Mouse (Mus musculus) heart, embryonic 12.5 days (tissue): ENCODE measurements around the gene Sox18. TPM values are rescaled to one million over a fixed set of nuclear protein-coding genes. Genes with fewer than 3 reads are reported as not detected.

ENCODE experiments used
- ATAC-seq: fragments of 200-750 bp; cut with Nextera tagmentation; 2 replicates; pipeline ENCODE4 v1.8.0; 2017; ENCODE audit warnings: moderate TSS enrichment, moderate library complexity; ENCODE audit not compliant: insufficient number of reproducible peaks, low FRiP score
- H3K27ac ChIP-seq: fragments of 300-500 bp; sonication (generic); 2 replicates; pipeline ENCODE4 v1.5.1; 2016; ENCODE audit warnings: mild to moderate bottlenecking, moderate library complexity; ENCODE audit not compliant: poor library complexity, severe bottlenecking
- H3K27me3 ChIP-seq: fragments of 300-500 bp; sonication (generic); replicated peaks from 2 replicates; pipeline ENCODE4 v1.6.1; 2016; ENCODE audit warnings: mild to moderate bottlenecking, moderate library complexity
- H3K36me3 ChIP-seq: fragments of 300-500 bp; sonication (generic); 2 replicates; pipeline ENCODE4 v1.6.1; 2016; ENCODE audit warnings: mild to moderate bottlenecking, moderate library complexity
- H3K4me1 ChIP-seq: fragments of 300-500 bp; sonication (generic); replicated peaks from 2 replicates; pipeline ENCODE4 v1.6.1; 2016; ENCODE audit warnings: mild to moderate bottlenecking
- H3K4me2 ChIP-seq: fragments of 300-500 bp; sonication (generic); 2 replicates; pipeline ENCODE4 v1.6.1; 2016; ENCODE audit warnings: mild to moderate bottlenecking, moderate library complexity
- H3K4me3 ChIP-seq: fragments of 300-500 bp; sonication (generic); 2 replicates; pipeline ENCODE4 v1.5.1; 2016; ENCODE audit warnings: mild to moderate bottlenecking
- H3K9ac ChIP-seq: fragments of 300-500 bp; sonication (generic); 2 replicates; pipeline ENCODE4 v1.6.1; 2016; ENCODE audit warnings: mild to moderate bottlenecking, moderate library complexity
- H3K9me3 ChIP-seq: fragments of 300-500 bp; sonication (generic); replicated peaks from 2 replicates; pipeline ENCODE4 v1.6.1; 2016; ENCODE audit warnings: mild to moderate bottlenecking, moderate library complexity
- WGBS: fragments of 180-500 bp; shearing (Covaris S2); methylation state at CpG from one replicate; pipeline ENCODE4 v1.1.7; 2016; 5-methylcytosine and 5-hydroxymethylcytosine counted together
- polyA plus RNA-seq: library from polyadenylated mRNA; unstranded; fragments of >200 nt; fragmentation: Nextera tagmentation; extraction: Ambion mirVana; gene quantifications from 2 replicates; pipeline ENCODE4 v1.2.1, GENCODE M21; 2016

The Sox18 gene
- polyA plus RNA-seq: 24.7 and 26.3 TPM in 2 replicates

GRCm38 (mm10) chr2:181671326-181671725, at the start of gene Sox18:
TSS of gene Sox18 (minus strand) at chr2:181671640.
- ATAC-seq: peak; percentile 51
- Histone ChIP-seq H3K9ac (peak within 1 kb of the TSS; percentile 70), H3K36me3 (no peaks in the 10 kb centered on the region), H3K4me1 (peaks cover 34% of the 10 kb centered on the region), H3K9me3 (no peaks in the 10 kb centered on the region; the same call in 1 of the 2 replicates), H3K4me2 (peak within 1 kb of the TSS; percentile 85), H3K4me3 (peak within 1 kb of the TSS; percentile 59), H3K27ac (peak within 1 kb of the TSS; percentile 62), H3K27me3 (peaks cover 78% of the 10 kb centered on the region)
- whole genome bisulfite sequencing: under 1% methylated on average over 41 of the region's 43 CpGs

GRCm38 (mm10) chr2:181721200-181721599, 49.8 kb upstream of the Sox18 start:
- no peaks in the 10 kb centered on the region for H3K27me3 ChIP-seq
- H3K4me1 ChIP-seq: peaks cover 4% of the 10 kb centered on the region
- no peak overlapping the region for H3K4me3 ChIP-seq
- ATAC-seq: no peak
- no peak overlapping the region for H3K4me2 ChIP-seq
- H3K36me3 ChIP-seq: peaks cover 6% of the 10 kb centered on the region
- H3K9me3 ChIP-seq: no peaks in the 10 kb centered on the region
- H3K27ac ChIP-seq: no peak overlapping the region
- no peak overlapping the region for H3K9ac ChIP-seq

DNA sequence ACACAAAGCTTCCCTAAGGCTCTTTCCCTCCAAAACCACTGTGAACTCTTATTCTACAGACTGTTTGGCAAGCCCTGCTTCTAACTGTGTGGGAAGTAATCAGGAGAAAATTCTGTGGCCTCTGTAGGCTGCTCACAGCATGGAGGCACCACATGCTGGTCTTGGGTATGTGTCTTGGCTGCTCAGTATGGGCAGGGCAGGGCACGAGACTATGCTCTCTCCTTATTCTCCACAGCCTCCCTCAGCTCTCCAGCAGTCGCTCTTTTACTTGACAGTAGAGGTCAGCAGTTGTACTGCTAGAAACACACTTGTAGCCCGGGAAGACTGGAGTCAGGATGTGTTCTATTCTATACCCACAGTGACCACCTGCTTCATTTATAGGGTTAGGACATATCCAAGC, 48.6 kb upstream of the Sox18 start:
- H3K27ac ChIP-seq: no peak overlapping the region
- no peaks in the 10 kb centered on the region for H3K9me3 ChIP-seq
- H3K27me3 ChIP-seq: no peaks in the 10 kb centered on the region
- H3K4me1 ChIP-seq: peaks cover 12% of the 10 kb centered on the region
- H3K4me3 ChIP-seq: no peak overlapping the region
- no peak for ATAC-seq
- no peak overlapping the region for H3K9ac ChIP-seq
- H3K4me2 ChIP-seq: no peak overlapping the region
- H3K36me3 ChIP-seq: peaks cover 6% of the 10 kb centered on the region
- 28% methylated on average over 3 of the region's 3 CpGs for WGBS

DNA sequence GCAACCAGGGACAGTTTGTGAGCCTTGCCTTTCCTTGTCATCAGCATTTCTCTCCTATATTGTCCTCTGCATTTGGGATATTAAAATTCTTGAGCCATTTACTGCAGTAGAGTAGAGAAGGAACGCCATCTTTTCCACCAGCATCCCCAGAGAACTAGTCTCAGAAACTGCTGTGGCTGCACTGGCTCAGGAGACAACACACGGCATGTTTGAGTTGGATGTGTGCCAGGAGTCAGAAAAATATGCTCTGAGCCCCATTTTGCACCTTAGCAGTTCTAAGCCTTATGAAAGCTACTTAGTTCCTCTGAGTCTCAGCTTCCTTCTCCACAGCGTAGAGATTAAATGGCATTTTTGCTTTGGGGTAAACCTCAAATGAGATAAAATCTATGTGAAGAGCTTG, 45.6 kb upstream of the Sox18 start:
- WGBS: 52% methylated on average over 3 of the region's 3 CpGs
- H3K4me3 ChIP-seq: no peak overlapping the region
- H3K4me2 ChIP-seq: peak overlapping the region; percentile 16; the same call in 1 of the 2 replicates
- no peak overlapping the region for H3K27ac ChIP-seq
- peaks cover 20% of the 10 kb centered on the region for H3K4me1 ChIP-seq
- no peak overlapping the region for H3K9ac ChIP-seq
- no peak for ATAC-seq
- H3K36me3 ChIP-seq: peaks cover 6% of the 10 kb centered on the region
- H3K27me3 ChIP-seq: no peaks in the 10 kb centered on the region
- H3K9me3 ChIP-seq: no peaks in the 10 kb centered on the region

DNA sequence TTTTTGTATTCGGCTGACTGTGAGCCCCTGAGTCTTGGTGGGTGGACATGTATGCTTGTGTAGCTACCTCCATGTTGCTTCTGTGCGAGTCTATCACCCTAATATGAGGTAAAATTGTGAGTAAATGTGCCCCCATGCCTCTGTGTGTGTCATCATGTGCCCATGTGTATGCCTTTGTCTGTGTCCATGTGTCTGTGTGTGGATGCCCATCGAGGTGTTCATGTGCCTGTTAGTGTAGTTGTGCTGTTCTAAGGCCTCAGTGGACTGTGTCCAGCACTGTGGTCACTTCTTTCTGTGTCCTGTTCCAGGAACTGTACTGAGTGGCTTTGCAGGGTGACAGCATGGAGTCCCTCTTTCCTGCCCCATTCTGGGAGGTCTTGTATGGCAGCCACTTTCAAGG, 43.9 kb upstream of the Sox18 start:
- H3K9me3 ChIP-seq: no peaks in the 10 kb centered on the region
- peak overlapping the region; percentile 64 for H3K4me2 ChIP-seq
- whole genome bisulfite sequencing: 66% methylated on average over 3 of the region's 3 CpGs
- ATAC-seq: peak; percentile 10; the same call in 1 of the 2 replicates
- H3K36me3 ChIP-seq: peaks cover 6% of the 10 kb centered on the region
- peak overlapping the region; percentile 39 for H3K4me3 ChIP-seq
- peak overlapping the region; percentile 75 for H3K27ac ChIP-seq
- H3K27me3 ChIP-seq: no peaks in the 10 kb centered on the region
- peak overlapping the region; percentile 54 for H3K9ac ChIP-seq
- H3K4me1 ChIP-seq: peaks cover 20% of the 10 kb centered on the region

DNA sequence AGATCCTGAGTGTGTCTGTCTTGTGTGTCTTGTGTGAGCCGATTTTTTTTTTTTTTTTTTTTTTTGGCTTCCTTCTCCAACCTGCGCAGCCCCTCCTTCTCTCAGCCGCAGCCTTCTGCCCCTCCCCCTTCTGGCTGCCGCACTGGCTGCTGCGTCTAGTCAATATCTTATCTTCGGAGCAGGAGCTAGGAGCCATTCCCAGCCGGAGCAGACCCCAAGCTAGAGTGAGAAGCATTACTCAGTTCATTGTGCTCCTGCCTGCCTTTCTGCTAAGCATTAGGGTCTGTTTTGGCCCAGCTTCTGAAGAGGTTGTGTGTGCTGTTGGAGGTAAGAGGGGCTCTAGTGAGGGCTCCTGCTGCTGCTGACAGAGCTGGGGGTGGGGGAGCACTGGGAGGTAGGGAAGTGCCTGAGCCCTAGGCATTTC, 43.5 kb upstream of the Sox18 start, which contains the start of gene Oprl1:
Gene Oprl1, plus strand, starts transcription at position 114 of the 424 bp plus-strand sequence.
- WGBS: 2% methylated on average over 7 of the region's 7 CpGs
- Histone ChIP-seq H3K27me3 (no peaks in the 10 kb centered on the region), H3K9me3 (no peaks in the 10 kb centered on the region), H3K4me2 (peak within 1 kb of the TSS; percentile 64), H3K9ac (peak within 1 kb of the TSS; percentile 54), H3K4me1 (peaks cover 20% of the 10 kb centered on the region), H3K36me3 (peaks cover 6% of the 10 kb centered on the region), H3K27ac (peak within 1 kb of the TSS; percentile 75), H3K4me3 (peak within 1 kb of the TSS; percentile 39)
- peak; percentile 77 for ATAC-seq

DNA sequence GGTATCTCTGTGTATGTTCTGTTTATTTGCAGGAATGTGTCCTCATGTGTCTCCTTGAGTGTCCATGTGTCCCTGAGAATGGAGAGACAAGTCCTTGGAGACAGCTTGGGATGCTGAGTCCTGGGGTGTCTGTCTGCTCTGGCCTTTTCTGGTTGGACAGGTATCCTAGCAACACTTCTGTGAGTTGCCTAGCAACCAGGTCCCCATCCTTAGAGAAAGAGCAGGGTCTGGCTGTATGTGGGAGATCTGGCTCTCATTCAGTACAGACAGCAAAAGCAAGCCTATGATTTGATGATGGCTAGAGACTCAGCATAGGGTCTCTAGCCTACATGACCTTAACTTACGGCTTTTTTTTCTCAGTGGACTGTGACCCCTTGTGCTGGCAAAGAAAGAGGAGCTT, 42.3 kb upstream of the Sox18 start:
- 83% methylated on average over 1 of the region's 1 CpGs for WGBS
- H3K9me3 ChIP-seq: no peaks in the 10 kb centered on the region
- H3K4me2 ChIP-seq: no peak overlapping the region
- no peak overlapping the region for H3K9ac ChIP-seq
- no peak for ATAC-seq
- H3K4me1 ChIP-seq: peaks cover 20% of the 10 kb centered on the region
- peaks cover under 1% of the 10 kb centered on the region; the same call in 1 of the 2 replicates for H3K36me3 ChIP-seq
- H3K4me3 ChIP-seq: no peak overlapping the region
- H3K27me3 ChIP-seq: no peaks in the 10 kb centered on the region
- H3K27ac ChIP-seq: no peak overlapping the region

DNA sequence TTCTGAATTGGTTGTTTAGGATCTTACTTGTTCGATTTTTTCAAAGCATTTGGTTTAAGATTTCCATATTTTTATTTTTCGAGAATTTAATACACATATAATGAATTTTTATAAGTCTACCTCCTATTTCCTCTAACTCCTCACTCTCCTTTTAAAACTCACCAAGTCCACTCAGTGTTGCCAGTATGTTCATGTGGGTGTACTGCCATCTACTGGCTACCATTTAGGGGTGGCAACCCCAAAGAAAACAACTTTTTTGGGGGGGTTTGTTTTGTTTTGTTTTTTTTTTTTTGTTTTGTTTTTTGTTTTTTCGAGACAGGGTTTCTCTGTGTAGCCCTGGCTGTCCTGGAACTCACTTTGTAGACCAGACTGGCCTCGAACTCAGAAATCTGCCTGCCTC, 35.2 kb upstream of the Sox18 start:
- no peak overlapping the region for H3K27ac ChIP-seq
- H3K4me1 ChIP-seq: no peaks in the 10 kb centered on the region
- no peak overlapping the region for H3K4me2 ChIP-seq
- 39% methylated on average over 4 of the region's 4 CpGs for WGBS
- no peak overlapping the region for H3K9ac ChIP-seq
- H3K9me3 ChIP-seq: no peaks in the 10 kb centered on the region
- no peak for ATAC-seq
- no peak overlapping the region for H3K4me3 ChIP-seq
- H3K27me3 ChIP-seq: no peaks in the 10 kb centered on the region
- H3K36me3 ChIP-seq: no peaks in the 10 kb centered on the region

GRCm38 (mm10) chr2:181698241-181698640, 26.8 kb upstream of the Sox18 start, which contains the start of gene Lkaaear1:
TSS of gene Lkaaear1 (minus strand) at chr2:181698442.
- Histone ChIP-seq H3K9ac (no peak within 1 kb of the TSS), H3K4me1 (peaks cover 5% of the 10 kb centered on the region), H3K9me3 (no peaks in the 10 kb centered on the region), H3K4me3 (no peak within 1 kb of the TSS), H3K27ac (no peak within 1 kb of the TSS), H3K27me3 (peaks cover 21% of the 10 kb centered on the region), H3K36me3 (no peaks in the 10 kb centered on the region), H3K4me2 (no peak within 1 kb of the TSS)
- 46% methylated on average over 5 of the region's 5 CpGs for WGBS
- no peak for ATAC-seq

GRCm38 (mm10) chr2:181696801-181697420, 25.5 kb upstream of the Sox18 start:
- no peak for ATAC-seq
- H3K4me2 ChIP-seq: no peak overlapping the region
- H3K9ac ChIP-seq: no peak overlapping the region
- 60% methylated on average over 33 of the region's 33 CpGs for WGBS
- H3K27me3 ChIP-seq: peaks cover 21% of the 10 kb centered on the region
- H3K36me3 ChIP-seq: no peaks in the 10 kb centered on the region
- no peak overlapping the region for H3K4me3 ChIP-seq
- H3K9me3 ChIP-seq: no peaks in the 10 kb centered on the region
- no peak overlapping the region for H3K27ac ChIP-seq
- peaks cover 12% of the 10 kb centered on the region for H3K4me1 ChIP-seq

DNA sequence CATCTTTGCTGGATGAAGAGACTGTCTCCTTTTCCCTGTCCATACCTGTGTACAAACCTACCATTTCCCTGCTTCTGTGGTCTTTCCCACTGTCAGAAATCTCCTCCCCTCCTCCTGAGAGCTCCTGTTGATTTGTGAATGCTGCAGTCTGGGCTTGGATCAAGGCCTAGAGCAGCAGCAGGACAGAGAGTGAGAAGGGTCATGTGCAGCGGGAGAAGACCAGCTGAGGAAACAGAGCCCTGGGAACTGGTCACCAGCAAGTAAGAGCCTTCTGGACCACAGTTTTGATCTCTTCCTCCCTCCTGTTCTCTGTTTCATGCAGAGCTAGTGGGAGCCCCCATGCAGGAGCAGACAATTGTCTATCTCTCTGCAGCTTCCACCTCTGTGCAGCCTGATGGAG, 24.3 kb upstream of the Sox18 start:
- 71% methylated on average over 1 of the region's 1 CpGs for WGBS
- H3K9ac ChIP-seq: no peak overlapping the region
- H3K27ac ChIP-seq: no peak overlapping the region
- H3K36me3 ChIP-seq: 0 out of 2 replicates have a peak, but pooled peaks cover 3% of the 10 kb centered on the region
- H3K4me2 ChIP-seq: no peak overlapping the region
- H3K27me3 ChIP-seq: peaks cover 21% of the 10 kb centered on the region
- ATAC-seq: no peak
- H3K9me3 ChIP-seq: no peaks in the 10 kb centered on the region
- no peak overlapping the region for H3K4me3 ChIP-seq
- H3K4me1 ChIP-seq: peaks cover 21% of the 10 kb centered on the region
